Mouse (Mus musculus): ENCODE data around the gene Shank2.

DNA sequence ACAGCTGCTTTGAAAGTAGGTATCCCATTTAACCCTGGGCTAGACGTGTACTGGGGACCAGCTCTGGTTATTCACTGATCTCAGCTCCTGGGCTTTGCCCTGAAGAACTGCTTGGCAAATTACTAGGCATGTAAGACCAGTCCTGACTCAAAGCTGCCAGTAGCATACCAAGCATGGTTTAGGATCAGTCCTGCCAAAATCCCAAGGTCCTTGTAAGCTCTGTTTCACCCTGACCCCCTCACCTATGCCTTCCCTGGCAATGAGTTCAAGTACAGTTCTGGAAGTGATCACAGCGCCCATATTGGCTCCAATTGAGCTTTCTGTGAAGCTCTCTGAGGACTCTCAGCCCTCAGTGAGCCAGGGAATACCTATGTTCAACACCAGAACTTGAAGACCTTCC, 136.7 kb downstream of the Shank2 start:
- TF ChIP-seq MEF2A (IDR thresholded peaks at IDR 0.05; ENCODE audit: borderline replicate concordance, low read depth, low read length) (no peak), KAT2A (IDR thresholded peaks at IDR 0.05; ENCODE audit: insufficient replicate concordance, low read length) (no peak), CTCF (conservative IDR thresholded peaks at IDR 0.05 in 1 of 2, IDR thresholded peaks at IDR 0.05 in 1 of 2; ENCODE audit: low read depth in 2 of 2, low read length in 2 of 2) (no peak), NELFE (IDR thresholded peaks at IDR 0.05; ENCODE audit: low read depth, low read length) (no peak), GABPA (IDR thresholded peaks at IDR 0.05; ENCODE audit: insufficient replicate concordance, low read depth, low read length) (no peak), PAX5 (IDR thresholded peaks at IDR 0.05; ENCODE audit: low read length) (no peak), MXI1 (IDR thresholded peaks at IDR 0.05; ENCODE audit: low read depth, low read length) (no peak), ZNF384 (IDR thresholded peaks at IDR 0.05; ENCODE audit: low read depth, low read length) (no peak), RCOR1 (conservative IDR thresholded peaks at IDR 0.05; ENCODE audit: low read depth, low read length) (no peak)
